Mouse (Mus musculus): ENCODE measurements around the gene Inpp5f. TPM values are rescaled to one million over a fixed set of nuclear protein-coding genes. Genes with fewer than 3 reads are reported as not detected.

The Inpp5f gene
- polyA plus RNA-seq, 1 experiment from 2014 or later: 8.3 TPM

- H3K9me3 ChIP-seq (ENCODE audit: control insufficient read depth): no peaks in the 10 kb centered on the region
- H3K9ac ChIP-seq (ENCODE audit: low read depth, low read length): no peak overlapping the region
- TF ChIP-seq CTCF (IDR thresholded peaks at IDR 0.05; ENCODE audit: low read depth): no peak
- no peaks in the 10 kb centered on the region for H3K4me1 ChIP-seq (replicated peaks; ENCODE audit: control insufficient read depth, insufficient read depth, low read length)
- WGBS: 61% methylated on average over 4 of the region's 4 CpGs
- H3K4me2 ChIP-seq (replicated peaks; ENCODE audit: low read depth): no peak overlapping the region
- no peaks in the 10 kb centered on the region for H3K36me3 ChIP-seq (ENCODE audit: control insufficient read depth, insufficient read depth)
- no peaks in the 10 kb centered on the region for H3K27me3 ChIP-seq (replicated peaks; ENCODE audit: control insufficient read depth, insufficient read depth, low read length)
- no peak for ATAC-seq
- no peak overlapping the region for H3K27ac ChIP-seq (ENCODE audit: low read depth, low read length)
- H3K4me3 ChIP-seq (ENCODE audit: low read depth, low read length): no peak overlapping the region
These were observed 39.1 kb upstream of the Inpp5f start for GRCm38 (mm10) chr7:128572030-128572429.

- TF ChIP-seq CTCF (IDR thresholded peaks at IDR 0.05; ENCODE audit: low read depth): no peak
- no peak overlapping the region for H3K27ac ChIP-seq (ENCODE audit: low read depth, low read length)
These were observed 35.9 kb upstream of the Inpp5f start for GRCm38 (mm10) chr7:128575211-128575610.

GRCm38 (mm10) chr7:128575794-128576193 lies 35.3 kb upstream of the Inpp5f start:
- no peak for TF ChIP-seq CTCF (IDR thresholded peaks at IDR 0.05; ENCODE audit: low read depth)
- H3K36me3 ChIP-seq (ENCODE audit: control insufficient read depth, insufficient read depth): no peaks in the 10 kb centered on the region
- no peaks in the 10 kb centered on the region for H3K27me3 ChIP-seq (replicated peaks; ENCODE audit: control insufficient read depth, insufficient read depth, low read length)
- no peaks in the 10 kb centered on the region for H3K4me1 ChIP-seq (replicated peaks; ENCODE audit: control insufficient read depth, insufficient read depth, low read length)
- no peak overlapping the region for H3K27ac ChIP-seq (ENCODE audit: low read depth, low read length)
- H3K9me3 ChIP-seq (ENCODE audit: control insufficient read depth): no peaks in the 10 kb centered on the region
- WGBS: 86% methylated on average over 2 of the region's 2 CpGs
- no peak overlapping the region for H3K4me3 ChIP-seq (ENCODE audit: low read depth, low read length)
- ATAC-seq: no peak
- no peak overlapping the region for H3K9ac ChIP-seq (ENCODE audit: low read depth, low read length)
- no peak overlapping the region for H3K4me2 ChIP-seq (replicated peaks; ENCODE audit: low read depth)

More at GRCm38 (mm10) chr7:128575211-128575610, 35.9 kb upstream of the Inpp5f start:
- Histone ChIP-seq H3K9ac (ENCODE audit: low read depth, low read length) (no peak overlapping the region), H3K4me3 (ENCODE audit: low read depth, low read length) (no peak overlapping the region), H3K36me3 (ENCODE audit: control insufficient read depth, insufficient read depth) (no peaks in the 10 kb centered on the region), H3K4me1 (replicated peaks; ENCODE audit: control insufficient read depth, insufficient read depth, low read length) (no peaks in the 10 kb centered on the region), H3K27me3 (replicated peaks; ENCODE audit: control insufficient read depth, insufficient read depth, low read length) (no peaks in the 10 kb centered on the region), H3K9me3 (ENCODE audit: control insufficient read depth) (no peaks in the 10 kb centered on the region), H3K4me2 (replicated peaks; ENCODE audit: low read depth) (no peak overlapping the region)
- WGBS: 87% methylated on average over 5 of the region's 5 CpGs
- no peak for ATAC-seq

GRCm38 (mm10) chr7:128577607-128578006 lies 33.5 kb upstream of the Inpp5f start:
- Histone ChIP-seq H3K4me3 (ENCODE audit: low read depth, low read length) (no peak overlapping the region), H3K4me2 (replicated peaks; ENCODE audit: low read depth) (no peak overlapping the region)
- no peak for TF ChIP-seq CTCF (IDR thresholded peaks at IDR 0.05; ENCODE audit: low read depth)

GRCm38 (mm10) chr7:128578199-128578945 lies 32.8 kb upstream of the Inpp5f start:
- no peak overlapping the region for H3K4me3 ChIP-seq (ENCODE audit: low read depth, low read length)
- no peaks in the 10 kb centered on the region for H3K27me3 ChIP-seq (replicated peaks; ENCODE audit: control insufficient read depth, insufficient read depth, low read length)
- no peak for TF ChIP-seq CTCF (IDR thresholded peaks at IDR 0.05; ENCODE audit: low read depth)

More at GRCm38 (mm10) chr7:128577607-128578006, 33.5 kb upstream of the Inpp5f start:
- Histone ChIP-seq H3K27me3 (replicated peaks; ENCODE audit: control insufficient read depth, insufficient read depth, low read length) (no peaks in the 10 kb centered on the region), H3K9me3 (ENCODE audit: control insufficient read depth) (no peaks in the 10 kb centered on the region), H3K27ac (ENCODE audit: low read depth, low read length) (no peak overlapping the region), H3K36me3 (ENCODE audit: control insufficient read depth, insufficient read depth) (no peaks in the 10 kb centered on the region), H3K4me1 (replicated peaks; ENCODE audit: control insufficient read depth, insufficient read depth, low read length) (no peaks in the 10 kb centered on the region), H3K9ac (ENCODE audit: low read depth, low read length) (no peak overlapping the region)
- 45% methylated on average over 1 of the region's 1 CpGs for WGBS
- ATAC-seq: no peak

GRCm38 (mm10) chr7:128579381-128579780 lies 31.7 kb upstream of the Inpp5f start:
- H3K27ac ChIP-seq (ENCODE audit: low read depth, low read length): no peak overlapping the region
- no peak overlapping the region for H3K4me3 ChIP-seq (ENCODE audit: low read depth, low read length)
- WGBS: 63% methylated on average over 2 of the region's 2 CpGs
- H3K27me3 ChIP-seq (replicated peaks; ENCODE audit: control insufficient read depth, insufficient read depth, low read length): no peaks in the 10 kb centered on the region
- H3K4me2 ChIP-seq (replicated peaks; ENCODE audit: low read depth): no peak overlapping the region
- no peak overlapping the region for H3K9ac ChIP-seq (ENCODE audit: low read depth, low read length)
- no peaks in the 10 kb centered on the region for H3K36me3 ChIP-seq (ENCODE audit: control insufficient read depth, insufficient read depth)
- H3K4me1 ChIP-seq (replicated peaks; ENCODE audit: control insufficient read depth, insufficient read depth, low read length): no peaks in the 10 kb centered on the region
- no peaks in the 10 kb centered on the region for H3K9me3 ChIP-seq (ENCODE audit: control insufficient read depth)
- TF ChIP-seq CTCF (IDR thresholded peaks at IDR 0.05; ENCODE audit: low read depth): no peak
- no peak for ATAC-seq

More at GRCm38 (mm10) chr7:128578199-128578945, 32.8 kb upstream of the Inpp5f start:
- H3K27ac ChIP-seq (ENCODE audit: low read depth, low read length): no peak overlapping the region
- H3K36me3 ChIP-seq (ENCODE audit: control insufficient read depth, insufficient read depth): no peaks in the 10 kb centered on the region
- no peak overlapping the region for H3K9ac ChIP-seq (ENCODE audit: low read depth, low read length)
- no peaks in the 10 kb centered on the region for H3K9me3 ChIP-seq (ENCODE audit: control insufficient read depth)
- ATAC-seq: no peak
- no peak overlapping the region for H3K4me2 ChIP-seq (replicated peaks; ENCODE audit: low read depth)
- 85% methylated on average over 10 of the region's 10 CpGs for WGBS
- H3K4me1 ChIP-seq (replicated peaks; ENCODE audit: control insufficient read depth, insufficient read depth, low read length): no peaks in the 10 kb centered on the region

Measured in intestine, postnatal 0 days (tissue).